19 mouse cellular contexts compared by ENCODE assay signal in genomic region chr2:103694777-103695563, GRCm38 (mm10).
DNase-seq lines count a peak whose midpoint lies in the region; ATAC-seq and TF ChIP-seq lines count a peak whose summit lies in the region.
"Had no signal": no experiment of that assay in that cellular context is flagged by ENCODE, and none has a peak within 500 bp of the region (broad histone marks: within the 10 kb centered on the region; RNA-seq: fewer than 3 reads in every experiment).

No protein-coding gene starts in this region.

- H3K9ac ChIP-seq in embryonic facial prominence, embryonic 11.5 days (replicated peaks; ENCODE audit: low read length) = no peak overlapping the region
- H3K9ac ChIP-seq in limb, embryonic 14.5 days (ENCODE audit: low read depth, low read length, severe bottlenecking) = no peak overlapping the region
- no peak overlapping the region for H3K9ac ChIP-seq in hindbrain, embryonic 16.5 days (ENCODE audit: low read depth, low read length)
- H3K9ac ChIP-seq: forebrain, embryonic 15.5 days; heart, embryonic 13.5 days; hindbrain, embryonic 14.5 days; liver, embryonic 15.5 days; neural tube, embryonic 15.5 days had no signal

- no peaks in the 10 kb centered on the region; the same call in none of the 2 replicates for H3K4me1 ChIP-seq in embryonic facial prominence, embryonic 11.5 days (ENCODE audit: control insufficient read depth, insufficient read depth, low read length)
- peaks cover 29% of the 10 kb centered on the region for H3K4me1 ChIP-seq in limb, embryonic 14.5 days (ENCODE audit: control insufficient read depth, insufficient read depth, low read length)
- H3K4me1 ChIP-seq in midbrain, embryonic 10.5 days = peaks cover 14% of the 10 kb centered on the region
- H3K4me1 ChIP-seq in hindbrain, embryonic 16.5 days (ENCODE audit: control insufficient read depth, insufficient read depth, low read depth, low read length) = peaks cover 8% of the 10 kb centered on the region

- ATAC-seq in embryonic facial prominence, embryonic 11.5 days (replicated peaks; ENCODE audit: insufficient number of reproducible peaks, low FRiP score, low TSS enrichment, low read depth) = no peak
- ATAC-seq in granulocyte monocyte progenitor cell, adult 5-6 weeks (replicated peaks; ENCODE audit: poor library complexity, severe bottlenecking) = peak; percentile 56; the same call in 1 of the 2 replicates
- ATAC-seq in limb, embryonic 14.5 days (ENCODE audit: low FRiP score, low read depth) = no peak
- no peak for ATAC-seq in activated CD4-positive, CD25-positive, alpha-beta regulatory T cell, adult 4 months
- no peak for ATAC-seq in hindbrain, embryonic 16.5 days
- ATAC-seq: forebrain, embryonic 15.5 days; lung, postnatal 0 days; midbrain, embryonic 16.5 days had no signal

- no peak overlapping the region for H3K4me3 ChIP-seq in embryonic facial prominence, embryonic 11.5 days (ENCODE audit: low read depth, low read length)
- H3K4me3 ChIP-seq in limb, embryonic 14.5 days (replicated peaks; ENCODE audit: low read length) = no peak overlapping the region
- H3K4me3 ChIP-seq in midbrain, embryonic 10.5 days = no peak overlapping the region
- no peak overlapping the region for H3K4me3 ChIP-seq in hindbrain, embryonic 16.5 days (ENCODE audit: low read length)
- H3K4me3 ChIP-seq: forebrain, embryonic 15.5 days; heart, embryonic 13.5 days; liver, embryonic 15.5 days; neural tube, embryonic 15.5 days had no signal

- WGBS in embryonic facial prominence, embryonic 11.5 days = 27% methylated on average over 4 of the region's 4 CpGs
- WGBS in limb, embryonic 14.5 days = 30% methylated on average over 4 of the region's 4 CpGs
- 76% methylated on average over 4 of the region's 4 CpGs for WGBS in midbrain, embryonic 10.5 days
- WGBS in hindbrain, embryonic 16.5 days = 72% methylated on average over 4 of the region's 4 CpGs

- H3K27me3 ChIP-seq in embryonic facial prominence, embryonic 11.5 days (ENCODE audit: control insufficient read depth, insufficient read depth, low read length) = no peaks in the 10 kb centered on the region
- no peaks in the 10 kb centered on the region for H3K27me3 ChIP-seq in limb, embryonic 14.5 days (ENCODE audit: control insufficient read depth, insufficient read depth, low read length)
- H3K27me3 ChIP-seq in midbrain, embryonic 10.5 days (ENCODE audit: low read depth, poor library complexity, severe bottlenecking) = no peaks in the 10 kb centered on the region; the same call in 1 of the 2 replicates
- no peaks in the 10 kb centered on the region for H3K27me3 ChIP-seq in hindbrain, embryonic 16.5 days (replicated peaks; ENCODE audit: control insufficient read depth, insufficient read depth, low read length)
- H3K27me3 ChIP-seq: forebrain, embryonic 15.5 days; heart, embryonic 13.5 days; liver, embryonic 15.5 days; neural tube, embryonic 15.5 days had no signal

- no peak overlapping the region for H3K4me2 ChIP-seq in embryonic facial prominence, embryonic 11.5 days (ENCODE audit: low read depth, low read length)
- H3K4me2 ChIP-seq in limb, embryonic 14.5 days (replicated peaks; ENCODE audit: low read depth, low read length, severe bottlenecking) = no peak overlapping the region
- H3K4me2 ChIP-seq in hindbrain, embryonic 16.5 days (ENCODE audit: low read length) = no peak overlapping the region
- H3K4me2 ChIP-seq: forebrain, embryonic 15.5 days; heart, embryonic 13.5 days; hindbrain, embryonic 14.5 days; liver, embryonic 15.5 days; neural tube, embryonic 15.5 days had no signal

- H3K36me3 ChIP-seq in embryonic facial prominence, embryonic 11.5 days (replicated peaks; ENCODE audit: control insufficient read depth, insufficient read depth, low read depth, low read length) = no peaks in the 10 kb centered on the region
- peaks cover 4% of the 10 kb centered on the region; the same call in 1 of the 2 replicates for H3K36me3 ChIP-seq in limb, embryonic 14.5 days (ENCODE audit: control insufficient read depth, insufficient read depth, low read length)
- no peaks in the 10 kb centered on the region for H3K36me3 ChIP-seq in midbrain, embryonic 10.5 days
- no peaks in the 10 kb centered on the region for H3K36me3 ChIP-seq in hindbrain, embryonic 16.5 days (ENCODE audit: control insufficient read depth, insufficient read depth, low read length)
- H3K36me3 ChIP-seq: forebrain, embryonic 15.5 days; liver, embryonic 15.5 days; neural tube, embryonic 15.5 days had no signal

- no peak for TF ChIP-seq POLR2A in limb, embryonic 14.5 days (IDR thresholded peaks at IDR 0.05; ENCODE audit: borderline replicate concordance, extremely low read depth, insufficient read depth, insufficient read length)

- no peaks in the 10 kb centered on the region for H3K9me3 ChIP-seq in embryonic facial prominence, embryonic 11.5 days (replicated peaks; ENCODE audit: control insufficient read depth, low read length)
- H3K9me3 ChIP-seq in limb, embryonic 14.5 days (ENCODE audit: control insufficient read depth, low read length) = no peaks in the 10 kb centered on the region
- no peaks in the 10 kb centered on the region for H3K9me3 ChIP-seq in midbrain, embryonic 10.5 days (replicated peaks)
- H3K9me3 ChIP-seq in hindbrain, embryonic 16.5 days (ENCODE audit: control insufficient read depth, low read length) = no peaks in the 10 kb centered on the region
- H3K9me3 ChIP-seq: forebrain, embryonic 15.5 days; heart, embryonic 13.5 days; liver, embryonic 15.5 days; neural tube, embryonic 15.5 days had no signal

- H3K27ac ChIP-seq in embryonic facial prominence, embryonic 11.5 days (replicated peaks; ENCODE audit: low read depth, low read length) = peak overlapping the region; percentile 16; the same call in 1 of the 2 replicates
- H3K27ac ChIP-seq in limb, embryonic 14.5 days (replicated peaks; ENCODE audit: low read depth, low read length) = peak overlapping the region; percentile 40
- H3K27ac ChIP-seq in midbrain, embryonic 10.5 days (replicated peaks) = no peak overlapping the region
- H3K27ac ChIP-seq in hindbrain, embryonic 16.5 days (ENCODE audit: low read depth, low read length) = no peak overlapping the region
- H3K27ac ChIP-seq: forebrain, embryonic 15.5 days; heart, embryonic 13.5 days; hindbrain, embryonic 14.5 days; kidney, postnatal 0 days; liver, embryonic 15.5 days; neural tube, embryonic 15.5 days had no signal

- DNase-seq in NIH3T3 (ENCODE audit: low read depth) = peak; percentile 48
- peak; percentile 76 for DNase-seq in embryonic facial prominence, embryonic 11.5 days (ENCODE audit: low spot score)
- DNase-seq in limb, embryonic 14.5 days (ENCODE audit: low spot score) = peak; percentile 45
- no peak for DNase-seq in midbrain, embryonic 10.5 days (ENCODE audit: low spot score)
- DNase-seq in frontal cortex, postnatal 10 days (ENCODE audit: low spot score in 2 of 2) = no peak
- DNase-seq: cerebellum, adult 8-10 months; kidney, adult 11 months; thymus, adult 18-20 months had no signal

Comparison
In these comparisons a context has a peak if more than half of its experiments do, and no peak if none do; other contexts are left out.
1. DNase-seq: peak in NIH3T3 (single experiment), embryonic facial prominence, embryonic 11.5 days (single experiment) and limb, embryonic 14.5 days (single experiment); none in midbrain, embryonic 10.5 days (single experiment) and frontal cortex, postnatal 10 days (0 of 2).
2. H3K27ac ChIP-seq: peak in embryonic facial prominence, embryonic 11.5 days (single experiment) and limb, embryonic 14.5 days (single experiment); none in midbrain, embryonic 10.5 days (single experiment) and hindbrain, embryonic 16.5 days (single experiment).